Mouse (Mus musculus) spleen, adult 2 months (tissue): ENCODE data around the gene Sp3.

Experiments
- CTCF ChIP-seq: fragments of 200-500 bp; IDR thresholded peaks from 2 replicates; pipeline ENCODE4 v1.5.1; 2011; ENCODE audit warnings: mild to moderate bottlenecking, inconsistent platforms; ENCODE audit not compliant: insufficient read depth, insufficient read length, insufficient replicate concordance; ENCODE audit errors: extremely low read depth
- POLR2A ChIP-seq: fragments of 200-500 bp; IDR thresholded peaks from 2 replicates; pipeline ENCODE4 v1.6.1; 2011; ENCODE audit warnings: low read depth, low read length, inconsistent platforms

DNA sequence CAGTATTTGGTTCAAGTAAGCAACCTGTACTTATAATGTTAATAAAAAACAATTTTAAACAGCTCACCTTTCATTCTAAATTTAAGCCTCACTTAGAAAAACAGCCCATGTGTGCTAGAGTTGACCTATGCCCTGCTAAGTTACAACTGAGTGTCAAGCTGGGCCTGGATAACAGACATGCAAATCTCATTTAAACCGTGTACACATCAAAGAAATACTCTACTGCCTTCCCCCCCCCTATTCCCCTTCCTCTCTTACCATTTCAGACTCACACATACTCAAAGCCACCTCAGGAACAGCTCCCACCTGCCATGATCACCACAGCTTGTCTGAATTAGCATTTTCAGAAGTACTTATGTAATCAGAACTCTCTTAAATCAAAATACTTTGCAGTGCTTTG lies 44.3 kb downstream of the Sp3 start:
- TF ChIP-seq POLR2A (no peak), CTCF (no peak)
